Mouse (Mus musculus) left cerebral cortex, adult 9 months (tissue): ENCODE measurements around the gene Gxylt2.

ENCODE experiments used
- DNase-seq, 2 experiments: peaks; one replicate each; pipeline ENCODE4 v3.0.0; 2022; ENCODE audit warnings: low spot score in 2 of 2

Gene Gxylt2

GRCm38 (mm10) chr6:100799766-100800165 lies 95.2 kb downstream of the Gxylt2 start:
- no peak for DNase-seq

- DNase-seq: peak; percentile 26 to 66
Measured at GRCm38 (mm10) chr6:100800497-100800955, 96.0 kb downstream of the Gxylt2 start.

- no peak for DNase-seq
Measured at GRCm38 (mm10) chr6:100802381-100803083, 98.0 kb downstream of the Gxylt2 start.

DNA sequence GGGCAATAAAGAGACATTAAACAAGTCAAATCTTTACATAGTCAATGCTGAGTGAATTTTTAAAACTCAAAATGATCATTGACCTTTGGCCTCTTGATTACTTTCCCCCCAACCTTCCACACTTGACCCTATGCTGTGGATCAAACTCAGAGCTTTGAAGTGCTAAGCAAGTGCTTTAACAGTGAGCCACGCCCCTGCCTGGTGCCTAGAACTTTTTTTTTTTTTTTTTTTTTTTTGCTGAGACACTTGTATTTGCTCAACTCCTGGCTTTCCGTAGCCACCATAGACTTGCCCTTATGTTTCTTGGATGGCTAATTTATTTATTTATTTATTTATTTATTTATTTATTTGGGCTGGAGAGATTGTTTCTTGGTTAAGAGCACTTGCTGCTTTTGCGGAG lies 98.7 kb downstream of the Gxylt2 start:
- DNase-seq: no peak

GRCm38 (mm10) chr6:100807187-100807586 lies 102.7 kb downstream of the Gxylt2 start:
- DNase-seq: no peak

DNA sequence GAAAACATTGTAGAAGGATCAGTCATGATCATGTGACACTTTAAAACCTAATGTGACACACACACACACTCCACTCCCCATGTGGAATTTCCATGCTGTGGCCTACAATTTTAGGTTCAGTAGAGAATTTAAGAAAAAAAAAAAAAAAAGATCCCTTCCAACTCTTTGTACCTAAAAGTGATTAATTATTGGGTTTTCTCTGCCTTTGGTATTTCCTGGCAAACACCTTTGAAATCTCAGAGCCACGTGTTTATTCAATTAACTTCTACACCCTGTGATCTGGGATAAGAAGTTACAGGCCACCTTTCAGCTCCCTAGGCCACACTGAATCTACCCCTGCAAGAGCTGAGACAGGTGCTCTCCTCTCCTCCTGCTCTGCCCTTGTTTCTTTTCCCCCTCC lies 103.2 kb downstream of the Gxylt2 start:
- no peak for DNase-seq

DNA sequence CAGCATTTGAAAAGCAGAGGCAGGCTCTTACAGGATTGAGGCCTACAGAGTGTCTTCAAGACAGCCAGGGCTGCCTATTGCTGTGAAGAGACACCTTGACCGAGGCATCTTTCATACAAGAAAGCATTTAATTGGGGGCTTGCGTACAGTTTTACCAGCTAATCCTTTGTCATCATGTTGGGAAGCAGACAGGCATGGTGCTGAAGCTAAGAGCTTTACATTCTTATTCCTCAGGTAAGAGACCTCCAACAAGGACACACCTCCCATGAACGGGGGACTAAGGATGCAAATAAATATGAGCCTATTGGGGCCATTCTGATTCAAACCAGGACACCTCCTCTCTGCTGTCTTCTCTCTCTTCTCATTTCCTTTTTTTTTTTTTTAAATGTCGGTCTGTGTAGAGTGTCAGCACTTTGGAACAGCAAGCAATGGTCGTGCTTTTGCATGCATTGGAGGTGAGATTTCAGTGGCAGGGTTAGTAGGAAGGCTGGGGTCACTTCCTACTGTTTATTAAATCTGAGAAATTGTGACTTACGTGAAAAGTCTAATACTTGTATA lies 103.8 kb downstream of the Gxylt2 start:
- no peak for DNase-seq

- no peak for DNase-seq
Measured at GRCm38 (mm10) chr6:100810117-100810516, 105.6 kb downstream of the Gxylt2 start.

DNA sequence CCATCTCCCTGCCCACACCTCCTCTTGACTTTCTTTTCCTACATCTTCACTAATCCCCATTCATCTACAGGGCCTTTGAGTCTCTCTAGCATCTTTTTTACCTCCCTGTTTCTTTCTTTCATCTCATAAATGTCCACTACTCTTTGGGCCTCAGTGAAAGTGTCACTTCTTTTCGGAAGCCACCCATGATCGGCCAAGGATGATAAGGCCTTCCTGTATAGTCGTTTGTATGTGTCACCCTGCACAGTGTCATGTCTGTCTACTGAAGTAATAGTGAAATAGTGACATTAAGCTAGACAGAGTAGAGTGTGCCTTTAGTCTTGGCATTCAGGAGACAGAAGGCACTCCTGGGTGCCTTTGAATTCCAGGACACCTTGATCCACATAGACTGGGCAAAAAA lies 107.2 kb downstream of the Gxylt2 start:
- no peak for DNase-seq

GRCm38 (mm10) chr6:100821367-100821766 lies 116.8 kb downstream of the Gxylt2 start:
- DNase-seq: no peak

DNA sequence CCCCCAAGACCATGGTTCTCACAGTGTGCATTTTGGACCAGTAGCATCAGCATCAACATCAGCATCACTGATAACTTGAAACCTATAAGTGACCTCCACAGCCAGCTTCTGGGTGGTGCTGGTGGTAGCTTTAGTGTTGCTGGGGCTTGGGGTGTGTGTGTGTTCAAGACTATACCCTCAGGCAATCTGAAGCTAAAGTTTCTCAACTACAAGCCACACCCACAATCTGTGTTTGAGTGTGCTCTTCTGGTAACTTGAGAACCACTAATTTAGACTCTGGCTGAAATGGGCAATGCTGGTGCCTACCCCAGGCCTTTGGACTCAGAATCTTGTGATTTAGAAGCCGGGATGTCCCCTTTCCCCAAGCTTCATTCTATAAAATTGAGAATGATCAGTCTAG lies 118.8 kb downstream of the Gxylt2 start:
- DNase-seq: no peak

GRCm38 (mm10) chr6:100824381-100824965 lies 119.9 kb downstream of the Gxylt2 start:
- DNase-seq: no peak

GRCm38 (mm10) chr6:100826046-100826445 lies 121.5 kb downstream of the Gxylt2 start:
- no peak for DNase-seq

- no peak for DNase-seq
Measured at GRCm38 (mm10) chr6:100828565-100828964, 124.0 kb downstream of the Gxylt2 start.

DNA sequence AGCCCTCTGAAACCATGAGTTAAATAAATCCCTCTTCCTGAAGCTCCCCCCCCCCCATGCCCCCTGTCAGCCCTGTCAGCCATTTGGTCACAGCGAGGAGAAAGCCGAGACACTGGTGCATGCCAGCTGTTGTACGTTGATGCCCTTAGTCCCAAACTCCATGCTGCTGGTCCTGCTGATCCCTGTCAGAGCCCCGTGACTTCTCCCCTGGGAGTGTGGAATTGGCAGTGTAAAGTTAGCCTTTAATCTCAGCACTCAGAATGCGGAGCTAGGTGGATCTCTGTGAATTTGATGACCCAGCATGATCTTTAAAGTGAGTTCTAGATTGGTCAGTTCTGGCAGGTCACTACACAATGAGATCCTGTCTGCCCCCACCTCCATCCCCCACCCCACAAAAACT lies 125.2 kb downstream of the Gxylt2 start:
- no peak for DNase-seq

DNA sequence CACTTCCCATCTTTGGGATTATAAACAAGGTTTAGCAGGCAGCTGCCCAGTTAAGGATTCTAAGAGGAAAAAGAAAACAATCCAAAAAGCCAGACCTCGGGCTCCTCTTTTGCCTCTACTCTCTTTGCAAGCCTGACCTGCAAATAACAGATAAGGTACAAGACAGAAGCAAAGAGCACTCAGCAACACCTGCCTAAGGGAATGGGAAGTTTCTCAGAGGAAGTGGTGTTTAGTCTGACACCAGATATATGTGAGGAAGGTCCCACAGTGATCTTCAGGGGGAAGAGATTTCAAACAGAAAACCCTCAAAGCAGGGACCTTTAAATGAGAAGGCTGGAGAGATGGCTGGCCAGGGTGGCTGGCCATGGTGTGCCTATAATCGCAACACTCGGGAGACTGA lies 126.7 kb downstream of the Gxylt2 start:
- no peak for DNase-seq

- no peak for DNase-seq
Measured at GRCm38 (mm10) chr6:100831751-100832150, 127.2 kb downstream of the Gxylt2 start.

GRCm38 (mm10) chr6:100833355-100833754 lies 128.8 kb downstream of the Gxylt2 start, which contains the start of gene Ppp4r2:
TSS of gene Ppp4r2 (plus strand) at chr6:100833622.
- peak; percentile 76 to 89 for DNase-seq

DNA sequence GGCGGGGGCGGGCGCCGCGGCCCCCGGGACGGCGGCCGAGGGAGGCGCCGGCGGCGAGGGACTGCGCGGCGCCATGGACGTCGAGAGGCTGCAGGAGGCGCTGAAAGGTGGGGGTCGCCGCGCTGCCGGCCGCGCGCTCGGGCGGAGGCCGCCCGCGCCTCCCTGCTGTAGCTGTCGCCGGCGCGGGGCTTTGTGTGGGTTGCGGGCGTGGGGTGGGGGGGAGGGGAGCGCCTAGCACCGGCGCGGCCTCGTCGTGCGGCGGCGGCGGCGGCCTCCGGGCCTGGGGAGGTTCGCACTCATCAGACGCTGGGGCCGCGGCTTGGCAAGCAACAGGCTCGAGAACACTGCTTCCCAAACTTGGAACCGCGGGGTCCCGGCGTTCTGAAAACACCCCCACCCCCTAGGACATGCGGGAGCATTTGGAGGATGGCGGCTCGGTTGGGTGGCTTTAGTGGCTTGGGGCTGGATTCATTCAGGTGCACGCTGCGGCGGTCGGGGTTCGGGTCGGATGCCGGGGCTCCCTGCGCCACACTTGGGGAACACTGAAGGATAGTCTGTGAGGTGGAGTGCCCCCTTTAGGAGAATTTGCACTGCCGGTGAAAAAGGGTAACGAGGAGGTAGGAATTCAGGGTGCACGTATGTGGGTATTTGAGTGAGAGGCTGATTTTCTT lies 129.4 kb downstream of the Gxylt2 start:
- DNase-seq: peak; percentile 35 to 64

DNA sequence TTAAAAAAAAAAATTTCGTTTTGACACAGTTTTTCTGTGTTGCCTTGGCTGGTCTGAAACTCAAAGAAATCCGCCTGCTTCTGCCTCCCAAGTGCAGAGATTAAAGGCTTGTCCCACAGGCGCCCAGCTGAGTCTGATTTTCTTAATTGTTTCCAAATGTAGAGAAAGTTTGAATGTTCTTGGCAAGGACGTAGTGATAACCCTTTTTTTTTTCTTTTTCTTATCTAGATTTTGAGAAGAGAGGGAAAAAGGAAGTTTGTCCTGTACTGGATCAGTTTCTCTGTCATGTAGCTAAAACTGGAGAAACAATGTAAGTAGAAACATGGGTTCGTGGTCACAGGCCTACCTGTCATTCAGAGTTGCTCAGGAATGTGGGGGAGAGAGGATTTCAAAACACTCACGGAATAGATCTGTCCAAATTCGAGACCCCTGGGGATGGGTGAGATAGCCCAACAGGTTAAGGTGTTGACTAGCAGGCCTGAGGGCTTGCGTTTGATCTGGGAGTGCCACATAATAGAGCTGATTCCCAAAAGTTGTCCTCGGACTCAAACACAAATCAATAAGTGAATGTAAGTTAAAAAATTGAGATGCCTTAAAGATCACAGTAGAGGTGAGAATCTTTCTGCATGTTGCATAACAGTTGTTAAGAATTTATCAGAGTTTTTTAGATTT lies 130.1 kb downstream of the Gxylt2 start:
- no peak for DNase-seq

DNA sequence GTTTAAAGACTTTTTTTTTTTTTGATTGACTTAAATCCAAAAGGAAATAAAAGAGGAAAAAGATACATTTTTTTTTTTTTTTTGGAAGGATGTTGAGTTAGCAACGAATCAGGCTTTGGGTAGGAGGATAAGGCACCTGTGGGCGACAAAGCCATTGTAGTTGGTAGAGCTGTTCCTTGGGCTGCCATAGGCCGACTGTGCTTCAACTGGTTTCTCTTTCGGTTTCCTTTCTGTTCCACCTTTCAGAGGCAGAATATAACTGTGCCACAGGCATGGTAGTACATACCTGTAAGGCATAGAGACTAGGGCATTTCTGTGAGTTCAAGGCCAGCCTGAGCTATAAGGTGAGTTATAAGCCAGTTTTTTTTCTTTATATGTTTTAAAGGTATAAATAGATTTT lies 140.5 kb downstream of the Gxylt2 start:
- no peak for DNase-seq

- no peak for DNase-seq
Measured at GRCm38 (mm10) chr6:100847264-100847663, 142.7 kb downstream of the Gxylt2 start.
